8 mouse cellular contexts compared by ENCODE assay signal in the genomic region with DNA sequence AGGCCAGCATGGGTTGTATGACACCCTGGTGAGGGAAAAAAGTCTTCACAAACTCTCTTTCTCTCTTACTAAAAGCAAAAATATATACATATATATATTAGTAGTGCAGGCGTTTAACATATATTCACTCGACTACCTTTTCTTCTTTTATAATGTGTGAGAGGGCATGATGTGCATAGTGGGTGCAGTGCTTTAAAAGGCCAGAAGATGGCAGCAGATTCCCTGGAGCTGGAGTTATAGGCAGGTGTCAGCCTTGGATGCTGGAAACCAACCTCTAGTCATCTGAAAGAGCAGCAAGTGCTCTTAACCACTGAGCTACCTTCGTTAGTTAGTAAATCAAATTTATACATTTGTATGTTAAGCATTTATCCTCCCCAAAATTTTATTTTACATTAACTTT. TPM values are rescaled to one million over a fixed set of nuclear protein-coding genes. Genes with fewer than 3 reads are reported as not detected.
DNase-seq lines count a peak whose midpoint lies in the region; ATAC-seq and TF ChIP-seq lines count a peak whose summit lies in the region.

No protein-coding gene starts in this region.

- 76% methylated on average over 3 of the region's 3 CpGs for WGBS in midbrain, embryonic 10.5 days
- 85% methylated on average over 3 of the region's 3 CpGs for WGBS in midbrain, embryonic 13.5 days
- 81% methylated on average over 3 of the region's 3 CpGs for WGBS in lung, embryonic 14.5 days

- no peaks in the 10 kb centered on the region for H3K27me3 ChIP-seq in midbrain, embryonic 10.5 days (ENCODE audit: low read depth, poor library complexity, severe bottlenecking)
- no peaks in the 10 kb centered on the region for H3K27me3 ChIP-seq in midbrain, embryonic 13.5 days
- H3K27me3 ChIP-seq in lung, embryonic 14.5 days (ENCODE audit: insufficient read depth, low read length): no peaks in the 10 kb centered on the region

- peak; percentile 9 for DNase-seq in cerebellum, adult 11 months
- DNase-seq in midbrain, embryonic 10.5 days (ENCODE audit: low spot score): peak; percentile 36
- DNase-seq in brain, embryonic 14.5 days (ENCODE audit: low read depth): peak; percentile 46
- DNase-seq in forelimb bud, embryonic 11.5 days (ENCODE audit: low read depth, low spot score): peak; percentile 48
- peak; percentile 73 for DNase-seq in lung, embryonic 14.5 days
- peak; percentile 23 to 52 for DNase-seq in spleen, postnatal 14 days (ENCODE audit: low spot score in 2 of 2)

- no peaks in the 10 kb centered on the region for H3K9me3 ChIP-seq in midbrain, embryonic 10.5 days (replicated peaks)
- no peaks in the 10 kb centered on the region for H3K9me3 ChIP-seq in midbrain, embryonic 13.5 days
- no peaks in the 10 kb centered on the region for H3K9me3 ChIP-seq in lung, embryonic 14.5 days (ENCODE audit: low read depth, low read length)

- TF ChIP-seq POLR2A in brain, embryonic 14.5 days (IDR thresholded peaks at IDR 0.05; ENCODE audit: borderline replicate concordance, extremely low read depth, insufficient read depth, insufficient read length, poor library complexity, severe bottlenecking): no peak

- no peak overlapping the region for H3K4me2 ChIP-seq in midbrain, embryonic 13.5 days (replicated peaks)
- H3K4me2 ChIP-seq in lung, embryonic 14.5 days: no peak overlapping the region

- TF ChIP-seq CTCF in brain, embryonic 14.5 days (IDR thresholded peaks at IDR 0.05; ENCODE audit: borderline replicate concordance, extremely low read depth, insufficient read depth, insufficient read length): peak; percentile 69
- TF ChIP-seq CTCF in lung, embryonic 14.5 days (IDR thresholded peaks at IDR 0.05; ENCODE audit: low read depth): peak; percentile 75

- no peak overlapping the region for H3K4me3 ChIP-seq in midbrain, embryonic 10.5 days
- H3K4me3 ChIP-seq in midbrain, embryonic 13.5 days (replicated peaks): no peak overlapping the region
- H3K4me3 ChIP-seq in lung, embryonic 14.5 days (ENCODE audit: low read depth, low read length): no peak overlapping the region

- no peak for ATAC-seq in cerebellum, adult (ENCODE audit: insufficient number of reproducible peaks, low FRiP score, low TSS enrichment)
- no peak for ATAC-seq in midbrain, embryonic 13.5 days
- no peak for ATAC-seq in lung, embryonic 14.5 days (ENCODE audit: insufficient read depth)

- H3K4me1 ChIP-seq in midbrain, embryonic 10.5 days: no peaks in the 10 kb centered on the region
- H3K4me1 ChIP-seq in midbrain, embryonic 13.5 days (replicated peaks): no peaks in the 10 kb centered on the region
- H3K4me1 ChIP-seq in lung, embryonic 14.5 days (ENCODE audit: insufficient read depth): no peaks in the 10 kb centered on the region

- no peak overlapping the region for H3K27ac ChIP-seq in midbrain, embryonic 10.5 days (replicated peaks)
- H3K27ac ChIP-seq in midbrain, embryonic 13.5 days: no peak overlapping the region
- H3K27ac ChIP-seq in lung, embryonic 14.5 days (ENCODE audit: low read depth): no peak overlapping the region

- peaks cover 85% of the 10 kb centered on the region for H3K36me3 ChIP-seq in midbrain, embryonic 10.5 days
- peaks cover 58% of the 10 kb centered on the region for H3K36me3 ChIP-seq in midbrain, embryonic 13.5 days
- peaks cover 50% of the 10 kb centered on the region for H3K36me3 ChIP-seq in lung, embryonic 14.5 days (ENCODE audit: insufficient read depth)

- no peak overlapping the region for H3K9ac ChIP-seq in midbrain, embryonic 13.5 days (replicated peaks)
- H3K9ac ChIP-seq in lung, embryonic 14.5 days: no peak overlapping the region

RNA-seq across cellular contexts. Expression of a gene that starts 40.8 kb away (rescaled TPM):
- 121 TPM in 2 replicates for polyA plus RNA-seq in midbrain, embryonic 10.5 days (2016; fragmentation: Nextera tagmentation; extraction: Ambion mirVana)
- 168 and 175 TPM in 2 replicates for polyA plus RNA-seq in midbrain, embryonic 13.5 days (2015; fragmentation: Nextera tagmentation; extraction: Ambion mirVana)
- 135 and 188 TPM in 2 replicates for polyA plus RNA-seq in brain, embryonic 14.5 days (2012; rRNA removed)
- polyA plus RNA-seq in lung, embryonic 14.5 days (2014; fragmentation: Nextera tagmentation; extraction: Ambion mirVana): 102 and 109 TPM in 2 replicates

RNA-seq across cellular contexts. Expression of a gene that starts 58.6 kb away (rescaled TPM):
- polyA plus RNA-seq in midbrain, embryonic 10.5 days (2016; fragmentation: Nextera tagmentation; extraction: Ambion mirVana): 36.1 and 37.4 TPM in 2 replicates
- 38.6 and 46.7 TPM in 2 replicates for polyA plus RNA-seq in midbrain, embryonic 13.5 days (2015; fragmentation: Nextera tagmentation; extraction: Ambion mirVana)
- polyA plus RNA-seq in brain, embryonic 14.5 days (2012; rRNA removed): 103 and 149 TPM in 2 replicates
- polyA plus RNA-seq in lung, embryonic 14.5 days (2014; fragmentation: Nextera tagmentation; extraction: Ambion mirVana): 47.0 and 47.2 TPM in 2 replicates

RNA-seq across cellular contexts. Expression of a gene that starts 58.8 kb away (rescaled TPM):
- 13.9 and 16.4 TPM in 2 replicates for polyA plus RNA-seq in midbrain, embryonic 10.5 days (2016; fragmentation: Nextera tagmentation; extraction: Ambion mirVana)
- polyA plus RNA-seq in midbrain, embryonic 13.5 days (2015; fragmentation: Nextera tagmentation; extraction: Ambion mirVana): 27.0 and 29.6 TPM in 2 replicates
- polyA plus RNA-seq in brain, embryonic 14.5 days (2012; rRNA removed): 29.4 and 37.1 TPM in 2 replicates
- polyA plus RNA-seq in lung, embryonic 14.5 days (2014; fragmentation: Nextera tagmentation; extraction: Ambion mirVana): 16.4 and 17.4 TPM in 2 replicates

Comparison
In these comparisons a context has a peak if more than half of its experiments do, and no peak if none do; other contexts are left out.
1. DNase-seq: peak in every context shown above with its lines; median percentile 73 in lung, embryonic 14.5 days; 48 in forelimb bud, embryonic 11.5 days; 46 in brain, embryonic 14.5 days; 38 in spleen, postnatal 14 days; 36 in midbrain, embryonic 10.5 days; 9 in cerebellum, adult 11 months.